Mouse (Mus musculus): Measurements from ENCODE around the gene Nlrp10.

Gene Nlrp10

DNA sequence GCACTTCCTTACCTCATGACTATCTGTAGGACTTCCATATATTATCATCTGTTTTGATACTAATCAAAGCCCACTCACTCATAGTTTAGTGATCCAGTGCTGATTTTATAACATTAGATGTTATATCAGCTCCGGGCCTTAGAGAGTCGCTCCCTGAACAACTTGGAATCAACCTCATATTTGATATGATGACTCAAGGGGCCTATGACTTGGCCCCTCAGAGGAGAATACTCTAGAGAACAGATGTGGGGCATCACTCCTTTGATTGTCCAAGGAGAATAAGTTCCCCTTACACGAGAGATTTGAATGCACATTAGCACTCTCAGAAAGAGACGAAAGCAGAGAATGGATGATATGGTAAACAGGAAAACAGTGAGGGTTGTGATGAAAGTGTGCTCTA is 45.1 kb downstream of the Nlrp10 start, which contains the start of gene Olfr518:
Olfr518 (minus strand) TSS at position 101 of the 400 bp plus-strand sequence.
- DNase-seq: no peak

DNA sequence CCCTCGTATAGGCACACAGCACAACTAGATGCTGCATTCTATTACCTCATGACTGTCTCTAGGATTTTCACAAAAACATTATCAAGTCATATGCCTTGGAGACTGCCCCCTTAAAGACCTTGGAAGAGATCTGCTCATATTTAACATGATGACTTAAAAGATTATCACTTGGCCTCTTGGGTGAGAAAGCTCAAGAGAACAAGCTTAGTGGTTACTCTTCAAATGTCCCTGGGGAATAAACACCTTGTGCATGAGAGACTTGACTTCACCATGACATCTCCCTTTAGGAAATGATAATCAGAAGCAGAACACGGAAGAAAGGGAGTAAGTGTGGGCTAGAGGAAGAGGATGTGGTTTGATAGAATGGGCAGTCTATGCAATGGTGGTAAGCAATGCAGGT is 57.7 kb downstream of the Nlrp10 start, which contains the start of gene Olfr517:
Olfr517 (minus strand) TSS at position 101 of the 400 bp plus-strand sequence.
- DNase-seq: no peak

Data from cerebellum, adult 11 months (tissue).